Mouse (Mus musculus) adrenal gland, adult (tissue): ENCODE data around the gene Jakmip3.

Experiments used
- DNase-seq, 2 experiments: peaks; one replicate each; pipeline ENCODE4 v3.0.0; 2022 to 2023; ENCODE audit warnings: low spot score in 1 of 2; ENCODE audit not compliant: inconsistent age in 2 of 2

Jakmip3 gene

DNA sequence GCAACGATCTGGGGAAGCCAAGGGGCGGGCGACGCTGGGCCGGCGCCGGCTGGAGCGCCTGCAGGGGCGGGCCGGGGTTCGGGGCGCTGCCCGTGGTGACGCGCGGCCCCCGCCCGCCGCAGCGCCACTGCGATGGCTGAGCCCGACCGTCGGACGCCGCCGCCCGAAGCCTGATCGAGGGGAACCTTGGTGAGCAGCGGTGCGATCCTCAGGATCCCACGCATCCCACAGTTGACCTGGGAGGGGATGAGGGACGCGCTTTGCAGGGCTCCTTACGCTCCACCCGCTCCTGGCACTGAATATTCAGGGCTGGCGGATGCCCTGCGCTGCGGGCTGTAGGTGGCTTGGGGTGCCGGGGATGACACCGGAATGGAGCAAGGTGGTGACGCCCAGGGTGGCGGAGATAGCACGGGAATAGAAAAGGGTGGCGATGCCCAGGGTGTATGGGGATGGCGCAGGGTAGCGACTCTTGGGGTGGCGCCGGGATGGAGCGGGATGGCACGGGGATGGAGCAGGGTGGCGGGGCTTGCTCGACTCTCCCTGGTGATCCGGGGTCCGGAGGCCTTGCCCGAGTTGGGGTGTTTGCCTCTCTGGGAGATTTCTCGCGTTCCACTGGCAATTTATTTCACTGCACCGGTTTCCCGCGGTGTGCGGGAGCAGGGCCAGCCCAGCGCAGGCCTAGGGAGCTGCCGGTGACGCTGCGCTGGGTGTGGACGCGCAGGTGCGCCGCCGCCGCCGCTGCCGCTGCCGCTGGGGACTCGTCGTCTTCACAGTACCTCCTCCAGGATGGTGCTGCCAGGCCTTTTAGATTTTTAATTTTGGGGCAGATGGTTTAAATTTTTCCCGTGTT, at the start of gene Jakmip3:
Gene Jakmip3, plus strand, starts transcription at position 119 of the 850 bp plus-strand sequence.
- peak; percentile 49 to 67 for DNase-seq

- no peak for DNase-seq
Observed at GRCm38 (mm10) chr7:138898122-138898521, 42.4 kb upstream of the Jakmip3 start.

DNA sequence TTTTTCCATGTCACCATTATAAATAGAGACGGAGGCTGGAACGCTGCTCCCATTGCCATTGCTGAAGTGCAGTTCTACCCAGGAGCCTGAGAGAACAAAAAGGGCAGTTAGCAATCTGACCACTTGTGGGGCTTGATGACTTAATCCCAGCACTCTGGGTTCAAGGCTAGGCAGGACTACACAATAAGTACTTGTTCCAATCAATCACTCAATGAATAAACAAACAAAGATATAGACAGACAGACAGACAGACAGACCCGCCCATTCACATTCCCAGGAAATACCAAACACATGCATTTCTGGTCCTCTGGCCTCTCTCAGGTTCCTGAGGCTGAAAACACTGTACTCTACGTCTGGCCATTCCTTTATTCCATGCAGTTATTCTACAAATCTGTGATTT, 41.8 kb upstream of the Jakmip3 start:
- no peak for DNase-seq

DNA sequence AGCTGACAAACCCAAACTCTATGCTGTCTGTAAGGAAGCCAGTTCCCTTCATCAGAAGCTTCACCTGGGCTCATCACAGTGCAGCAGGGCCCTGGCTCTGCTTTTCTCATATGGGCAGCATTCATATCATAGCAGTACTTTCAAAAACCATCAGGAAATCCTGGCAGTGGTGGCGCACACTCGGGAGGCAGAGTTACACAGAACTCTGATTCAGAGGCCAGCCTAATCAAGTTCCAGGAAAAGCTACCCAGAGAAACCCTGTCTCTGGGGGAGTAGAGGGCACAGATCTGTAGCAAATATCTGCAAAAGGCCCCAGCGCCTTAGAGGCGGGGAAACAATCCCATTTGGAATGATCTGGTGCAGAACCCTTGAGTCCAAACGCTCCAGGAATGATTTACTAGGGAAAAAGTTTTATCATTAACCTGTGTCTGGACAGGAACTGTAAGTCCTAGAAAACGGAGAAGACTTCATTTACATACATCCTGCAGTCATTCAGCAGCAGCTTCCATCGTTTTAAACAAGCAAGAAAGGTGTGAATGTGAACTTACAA, 36.6 kb upstream of the Jakmip3 start:
- DNase-seq, result peak in 1 of 2 experiments; percentile 75

- no peak for DNase-seq
Observed at GRCm38 (mm10) chr7:138906441-138906840, 34.1 kb upstream of the Jakmip3 start.

DNA sequence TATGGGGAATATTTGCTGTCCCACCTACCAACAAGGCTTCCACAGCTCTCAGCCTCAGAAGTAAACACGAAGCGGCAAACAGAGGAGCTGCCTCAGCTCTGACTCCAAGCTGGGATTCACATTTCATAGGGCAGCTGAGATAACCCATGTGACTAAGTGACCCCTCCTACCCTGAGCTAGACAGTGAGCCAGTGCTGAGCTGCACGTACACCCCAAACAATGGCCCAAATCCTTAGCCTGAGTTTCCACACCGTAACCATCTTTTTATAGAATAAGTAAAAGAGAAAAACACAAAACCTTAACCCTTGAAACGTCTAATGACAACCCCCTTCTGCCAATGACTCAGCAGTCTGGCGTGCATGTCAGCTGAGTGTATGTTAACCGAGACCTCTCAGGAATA, 33.5 kb upstream of the Jakmip3 start:
- peak; percentile 50 to 88 for DNase-seq

DNA sequence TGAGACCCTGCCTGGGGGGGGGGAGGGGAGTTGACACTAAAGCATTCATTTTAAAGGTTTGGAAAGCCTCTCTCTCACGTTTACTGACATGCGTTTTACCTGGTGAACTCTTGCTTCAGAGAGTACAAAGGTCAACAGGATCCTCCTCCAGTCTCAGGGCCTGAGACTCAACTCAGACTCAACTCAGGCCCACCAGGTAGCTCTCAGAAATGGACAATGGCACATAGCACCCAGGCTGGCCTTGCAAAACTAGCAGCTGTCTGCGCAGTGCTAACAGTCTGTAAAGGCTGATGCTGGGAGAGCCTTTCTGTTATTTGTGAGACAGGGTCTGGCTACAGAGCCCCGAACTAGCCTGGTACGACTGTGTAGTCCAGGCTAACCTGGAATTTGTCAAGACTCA, 32.6 kb upstream of the Jakmip3 start:
- peak; percentile 8 to 53 for DNase-seq

- peak in 1 of 2 experiments; percentile 49 for DNase-seq
Observed at GRCm38 (mm10) chr7:138908768-138909276, 31.7 kb upstream of the Jakmip3 start.

DNA sequence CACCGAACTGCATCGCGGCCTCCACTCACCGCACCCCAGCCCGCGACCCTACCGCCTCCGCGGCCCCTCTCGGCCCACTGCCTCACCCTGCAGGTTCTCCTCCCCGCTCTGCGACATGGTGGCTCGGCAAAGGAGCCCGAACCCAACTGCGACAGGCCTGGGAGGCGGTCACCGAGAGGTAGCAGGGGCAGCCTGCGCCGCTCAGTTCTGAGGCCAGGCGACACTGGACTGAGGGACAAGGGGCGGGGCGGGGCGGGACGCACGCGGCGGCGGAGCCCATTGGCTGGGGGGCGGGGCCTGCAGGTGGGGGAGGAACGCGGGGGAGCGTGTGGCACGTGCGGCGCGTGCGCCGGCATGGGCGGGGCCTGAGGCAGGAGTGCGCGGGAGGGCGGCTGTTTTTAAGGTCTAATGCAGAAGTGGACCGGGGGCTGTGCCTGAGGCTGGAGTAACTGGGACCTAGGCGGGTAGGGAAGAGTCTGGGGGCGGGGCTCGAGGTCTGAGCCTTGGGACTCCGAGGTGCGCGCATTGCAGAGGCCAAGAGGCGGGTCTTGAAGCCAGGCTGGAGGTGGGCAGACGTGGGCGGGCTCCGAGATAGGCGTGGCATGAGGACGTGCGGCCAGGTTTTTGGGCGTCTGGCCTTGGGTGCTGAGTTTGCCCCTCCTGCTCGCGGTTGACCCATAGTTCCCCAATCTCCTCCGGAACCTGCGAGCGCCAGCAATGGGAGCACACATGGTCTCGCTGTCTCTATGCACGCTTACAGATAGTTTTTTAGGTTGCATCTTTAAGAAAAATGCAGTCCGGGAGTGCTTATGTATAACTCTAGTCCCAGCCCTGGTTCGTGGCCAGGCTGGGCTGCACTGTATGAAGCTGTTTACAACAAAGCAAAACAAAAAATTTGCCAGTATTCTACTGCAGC, 31.0 kb upstream of the Jakmip3 start, which contains the start of gene Bnip3:
Gene Bnip3, minus strand, starts transcription at position 243 of the 916 bp plus-strand sequence.
- DNase-seq, result peak; percentile 96 to 97

- DNase-seq, result peak in 1 of 2 experiments; percentile 71
Observed at GRCm38 (mm10) chr7:138910193-138910562, 30.4 kb upstream of the Jakmip3 start.

DNA sequence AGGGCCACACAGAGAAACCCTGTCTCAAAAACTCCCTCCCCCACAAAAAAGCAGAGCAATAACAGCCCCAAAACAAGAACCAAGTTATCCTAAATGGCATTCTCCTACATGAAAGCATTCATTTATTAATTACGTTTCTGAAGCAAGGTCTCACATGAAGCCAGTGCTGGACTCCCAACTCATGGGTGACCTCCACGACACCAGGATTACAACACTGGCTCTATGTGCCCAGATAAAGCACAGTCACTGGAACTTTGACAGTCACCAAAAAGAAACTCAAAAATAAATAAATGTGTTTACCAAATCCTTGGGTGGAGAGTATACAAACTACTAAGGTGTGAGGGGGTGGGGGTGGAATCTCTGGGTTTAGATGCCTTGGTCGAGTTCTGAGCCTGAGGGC, 26.9 kb upstream of the Jakmip3 start:
- DNase-seq, result peak in 1 of 2 experiments; percentile 79

DNA sequence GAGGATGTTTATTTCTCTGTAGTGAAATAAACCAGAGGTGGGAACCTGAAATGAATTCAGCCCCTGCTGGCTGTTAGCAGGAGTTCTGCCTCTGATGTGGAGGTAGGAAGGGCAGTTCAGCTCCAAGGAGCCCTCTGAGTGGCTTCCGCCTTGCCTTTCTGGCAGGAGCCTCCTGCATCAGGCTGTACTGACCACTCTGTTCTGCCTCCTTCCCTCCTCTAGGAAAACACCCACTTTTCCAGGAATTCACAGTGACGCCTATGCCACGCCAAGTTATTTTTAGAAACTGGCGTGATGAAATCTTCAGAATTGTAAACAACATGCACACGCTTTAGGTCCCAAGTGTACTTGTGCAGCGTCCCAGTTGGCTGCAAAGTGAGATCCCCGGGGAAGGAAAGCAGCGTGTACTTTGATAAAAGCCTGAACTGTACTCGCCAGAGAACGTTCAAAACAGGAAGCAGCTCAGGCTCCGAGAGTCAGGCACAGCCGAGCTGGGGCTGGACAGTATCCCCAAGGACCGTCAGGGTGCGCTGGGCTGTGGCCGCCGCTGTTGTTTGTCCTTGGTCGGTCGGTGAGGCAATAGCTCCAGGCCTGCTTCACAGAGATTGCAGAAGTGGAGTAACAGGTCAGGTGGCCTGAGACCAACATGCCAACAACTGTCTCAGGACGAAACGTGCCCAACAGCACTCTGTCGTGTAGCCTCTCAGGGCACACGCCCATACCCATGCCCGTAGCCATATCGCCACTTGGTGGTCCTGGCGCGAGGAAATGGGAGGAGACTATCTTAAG, 21.2 kb upstream of the Jakmip3 start:
- peak; percentile 89 to 96 for DNase-seq

GRCm38 (mm10) chr7:138921611-138922010, 18.9 kb upstream of the Jakmip3 start:
- peak in 1 of 2 experiments; percentile 37 for DNase-seq

GRCm38 (mm10) chr7:138923756-138924425, 16.6 kb upstream of the Jakmip3 start:
- peak in 1 of 2 experiments; percentile 76 for DNase-seq

DNA sequence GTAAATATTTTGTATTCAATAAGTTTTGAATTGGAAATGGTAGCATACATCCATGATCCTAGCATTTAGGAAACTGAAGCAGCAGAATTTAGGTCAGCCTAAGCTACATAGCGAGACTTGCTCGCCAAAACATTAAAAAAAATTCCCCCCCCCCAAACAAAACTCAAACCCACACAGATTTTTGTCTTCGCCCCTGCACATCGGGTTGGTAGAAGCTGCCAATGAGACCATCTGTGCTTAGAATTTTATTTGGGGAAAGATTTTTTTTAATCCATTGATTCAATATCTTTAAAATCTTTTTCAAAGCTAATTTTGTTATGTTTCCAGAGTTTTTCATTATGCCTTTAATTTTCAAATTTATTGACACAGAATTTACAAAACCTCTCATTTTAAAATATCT, 12.1 kb upstream of the Jakmip3 start:
- DNase-seq, result no peak

DNA sequence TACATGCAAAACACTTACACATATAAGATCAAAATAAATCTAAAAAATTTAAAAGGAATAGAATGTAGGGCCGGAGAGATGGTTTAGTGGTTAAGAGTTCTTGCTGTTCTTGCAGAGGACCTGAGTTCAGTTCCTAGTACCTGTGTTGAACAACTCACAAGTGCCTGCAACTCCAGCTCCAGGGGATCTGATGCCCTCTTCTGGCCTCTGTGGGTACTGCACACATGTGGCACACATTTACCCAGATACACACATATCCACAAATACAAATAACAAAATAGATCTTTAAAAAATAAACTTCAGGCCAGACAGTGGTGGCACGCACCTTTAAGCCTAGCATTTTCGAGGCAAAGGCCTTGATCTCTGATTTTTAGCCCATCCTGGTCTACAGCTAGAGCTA, 6.0 kb upstream of the Jakmip3 start:
- no peak for DNase-seq

- no peak for DNase-seq
Observed at GRCm38 (mm10) chr7:138938991-138939390, 1.5 kb upstream of the Jakmip3 start.

GRCm38 (mm10) chr7:138940256-138940611, 296 bp upstream of the Jakmip3 start:
- peak in 1 of 2 experiments; percentile 78 for DNase-seq

DNA sequence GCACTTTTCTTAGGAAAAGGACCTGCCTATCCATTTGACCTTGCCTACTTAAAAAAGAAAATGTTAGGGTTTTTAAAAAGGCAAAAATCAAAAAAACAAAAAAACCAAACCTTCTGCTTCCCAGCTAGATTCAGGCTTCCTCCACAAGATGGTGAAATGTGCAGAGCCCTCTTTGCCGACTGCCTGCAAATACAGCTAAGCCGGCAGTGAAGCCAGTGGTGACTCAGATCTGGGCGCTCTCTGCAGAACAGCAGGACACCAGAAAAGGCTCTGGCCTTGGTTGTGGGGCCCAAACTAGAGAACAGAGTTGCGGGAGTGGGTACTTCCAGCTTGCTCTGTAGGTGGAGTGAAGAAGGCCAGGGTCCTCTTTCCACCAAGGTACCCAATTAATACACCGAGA, 1.0 kb downstream of the Jakmip3 start:
- peak; percentile 67 to 79 for DNase-seq

DNA sequence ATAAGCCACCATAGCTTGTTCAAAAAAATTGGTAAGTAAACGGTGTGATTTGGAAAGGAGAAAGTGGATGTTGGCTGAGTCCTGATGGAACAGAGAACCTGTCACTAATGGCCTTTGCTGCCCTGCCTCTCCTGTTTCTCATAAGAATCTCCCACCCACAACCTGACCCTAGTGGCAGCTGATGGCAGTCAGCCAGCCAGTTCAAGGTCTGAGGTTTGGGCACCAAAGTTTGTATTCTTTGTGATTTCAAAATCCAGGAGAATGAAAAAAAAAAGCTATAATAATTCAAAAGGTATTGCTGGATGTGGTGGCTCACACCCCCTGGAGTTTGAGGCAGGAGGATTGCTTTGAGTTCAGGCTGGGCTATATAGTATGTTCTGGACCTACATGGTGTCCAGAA, 1.8 kb downstream of the Jakmip3 start:
- DNase-seq, result peak in 1 of 2 experiments; percentile 50
